Mouse (Mus musculus): Measurements from ENCODE around the gene Bptf. TPM values are rescaled to one million over a fixed set of nuclear protein-coding genes. Genes with fewer than 3 reads are reported as not detected.

Gene Bptf
- polyA plus RNA-seq, 1 experiment from 2014 or later: 44.8 TPM

GRCm38 (mm10) chr11:107029536-107029935 lies 102.4 kb downstream of the Bptf start:
- H3K9ac ChIP-seq (replicated peaks; ENCODE audit: low read depth, low read length): no peak overlapping the region
- peaks cover 10% of the 10 kb centered on the region; the same call in 1 of the 2 replicates for H3K36me3 ChIP-seq (ENCODE audit: control insufficient read depth, insufficient read depth, low read length)
- H3K27ac ChIP-seq (ENCODE audit: low read depth, low read length): no peak overlapping the region
- ATAC-seq (ENCODE audit: low read depth): no peak
- H3K4me3 ChIP-seq (ENCODE audit: low read depth, low read length): no peak overlapping the region
- H3K4me1 ChIP-seq (ENCODE audit: control insufficient read depth, insufficient read depth, low read length): peaks cover 4% of the 10 kb centered on the region; the same call in 1 of the 2 replicates
- 62% methylated on average over 19 of the region's 19 CpGs for WGBS
- no peak overlapping the region for H3K4me2 ChIP-seq (ENCODE audit: low read depth, low read length)
- H3K27me3 ChIP-seq (ENCODE audit: control insufficient read depth, insufficient read depth, low read length): no peaks in the 10 kb centered on the region
- no peaks in the 10 kb centered on the region for H3K9me3 ChIP-seq (ENCODE audit: control insufficient read depth, low read length)

GRCm38 (mm10) chr11:107028754-107029153 lies 103.2 kb downstream of the Bptf start:
- peaks cover 5% of the 10 kb centered on the region; the same call in 1 of the 2 replicates for H3K4me1 ChIP-seq (ENCODE audit: control insufficient read depth, insufficient read depth, low read length)
- H3K4me2 ChIP-seq (ENCODE audit: low read depth, low read length): peak overlapping the region; percentile 66
- no peak for ATAC-seq (ENCODE audit: low read depth)
- H3K27me3 ChIP-seq (ENCODE audit: control insufficient read depth, insufficient read depth, low read length): no peaks in the 10 kb centered on the region
- H3K4me3 ChIP-seq (ENCODE audit: low read depth, low read length): peak overlapping the region; percentile 59
- H3K9ac ChIP-seq (replicated peaks; ENCODE audit: low read depth, low read length): peak overlapping the region; percentile 61; the same call in 1 of the 2 replicates
- 0 out of 2 replicates have a peak, but pooled peaks cover 6% of the 10 kb centered on the region for H3K36me3 ChIP-seq (ENCODE audit: control insufficient read depth, insufficient read depth, low read length)
- H3K9me3 ChIP-seq (ENCODE audit: control insufficient read depth, low read length): no peaks in the 10 kb centered on the region
- peak overlapping the region; percentile 80; the same call in 1 of the 2 replicates for H3K27ac ChIP-seq (ENCODE audit: low read depth, low read length)
- 79% methylated on average over 6 of the region's 6 CpGs for WGBS

- peak overlapping the region; percentile 80 for H3K27ac ChIP-seq (ENCODE audit: low read depth, low read length)
- H3K9me3 ChIP-seq (ENCODE audit: control insufficient read depth, low read length): no peaks in the 10 kb centered on the region
- H3K9ac ChIP-seq (replicated peaks; ENCODE audit: low read depth, low read length): peak overlapping the region; percentile 61
- H3K4me1 ChIP-seq (ENCODE audit: control insufficient read depth, insufficient read depth, low read length): peaks cover 5% of the 10 kb centered on the region; the same call in 1 of the 2 replicates
- peak; percentile 55; the same call in 1 of the 2 replicates for ATAC-seq (ENCODE audit: low read depth)
- H3K4me3 ChIP-seq (ENCODE audit: low read depth, low read length): peak overlapping the region; percentile 59
- H3K36me3 ChIP-seq (ENCODE audit: control insufficient read depth, insufficient read depth, low read length): 0 out of 2 replicates have a peak, but pooled peaks cover 6% of the 10 kb centered on the region
- peak overlapping the region; percentile 66 for H3K4me2 ChIP-seq (ENCODE audit: low read depth, low read length)
- 5% methylated on average over 29 of the region's 29 CpGs for WGBS
- H3K27me3 ChIP-seq (ENCODE audit: control insufficient read depth, insufficient read depth, low read length): no peaks in the 10 kb centered on the region
Measured at GRCm38 (mm10) chr11:107028275-107028618, 103.7 kb downstream of the Bptf start.

- ATAC-seq (ENCODE audit: low read depth): peak; percentile 90
- 1% methylated on average over 103 of the region's 107 CpGs for WGBS
- Histone ChIP-seq H3K4me2 (ENCODE audit: low read depth, low read length) (peak overlapping the region; percentile 66), H3K9ac (replicated peaks; ENCODE audit: low read depth, low read length) (peak overlapping the region; percentile 61), H3K9me3 (ENCODE audit: control insufficient read depth, low read length) (no peaks in the 10 kb centered on the region), H3K36me3 (ENCODE audit: control insufficient read depth, insufficient read depth, low read length) (0 out of 2 replicates have a peak, but pooled peaks cover 3% of the 10 kb centered on the region), H3K27ac (ENCODE audit: low read depth, low read length) (peak overlapping the region; percentile 80), H3K27me3 (ENCODE audit: control insufficient read depth, insufficient read depth, low read length) (no peaks in the 10 kb centered on the region), H3K4me3 (ENCODE audit: low read depth, low read length) (peak overlapping the region; percentile 59), H3K4me1 (ENCODE audit: control insufficient read depth, insufficient read depth, low read length) (peaks cover 5% of the 10 kb centered on the region; the same call in 1 of the 2 replicates)
Measured at GRCm38 (mm10) chr11:107027431-107028274, 104.3 kb downstream of the Bptf start.

- Histone ChIP-seq H3K27me3 (ENCODE audit: control insufficient read depth, insufficient read depth, low read length) (no peaks in the 10 kb centered on the region), H3K9ac (replicated peaks; ENCODE audit: low read depth, low read length) (no peak overlapping the region), H3K4me2 (ENCODE audit: low read depth, low read length) (peak overlapping the region; percentile 66), H3K36me3 (ENCODE audit: control insufficient read depth, insufficient read depth, low read length) (no peaks in the 10 kb centered on the region), H3K27ac (ENCODE audit: low read depth, low read length) (no peak overlapping the region), H3K9me3 (ENCODE audit: control insufficient read depth, low read length) (no peaks in the 10 kb centered on the region), H3K4me3 (ENCODE audit: low read depth, low read length) (peak overlapping the region; percentile 31; the same call in 1 of the 2 replicates), H3K4me1 (ENCODE audit: control insufficient read depth, insufficient read depth, low read length) (peaks cover 5% of the 10 kb centered on the region; the same call in 1 of the 2 replicates)
- no peak for ATAC-seq (ENCODE audit: low read depth)
- 7% methylated on average over 12 of the region's 12 CpGs for WGBS
Measured at GRCm38 (mm10) chr11:107026554-107027430, 105.1 kb downstream of the Bptf start.

- Histone ChIP-seq H3K36me3 (ENCODE audit: control insufficient read depth, insufficient read depth, low read length) (no peaks in the 10 kb centered on the region), H3K9ac (replicated peaks; ENCODE audit: low read depth, low read length) (peak within 1 kb of the TSS; percentile 69), H3K27me3 (ENCODE audit: control insufficient read depth, insufficient read depth, low read length) (no peaks in the 10 kb centered on the region), H3K9me3 (ENCODE audit: control insufficient read depth, low read length) (no peaks in the 10 kb centered on the region), H3K27ac (ENCODE audit: low read depth, low read length) (peak within 1 kb of the TSS; percentile 45), H3K4me1 (ENCODE audit: control insufficient read depth, insufficient read depth, low read length) (peaks cover 5% of the 10 kb centered on the region; the same call in 1 of the 2 replicates), H3K4me2 (ENCODE audit: low read depth, low read length) (peak within 1 kb of the TSS; percentile 66), H3K4me3 (ENCODE audit: low read depth, low read length) (peak within 1 kb of the TSS; percentile 31)
- ATAC-seq (ENCODE audit: low read depth): peak; percentile 25; the same call in 1 of the 2 replicates
- WGBS: under 1% methylated on average over 45 of the region's 45 CpGs
Measured at GRCm38 (mm10) chr11:107025411-107026321, 106.3 kb downstream of the Bptf start, which contains the start of gene 1810010H24Rik. Gene 1810010H24Rik (plus strand): TSS chr11:107025681.

- no peaks in the 10 kb centered on the region for H3K36me3 ChIP-seq (ENCODE audit: control insufficient read depth, insufficient read depth, low read length)
- 55% methylated on average over 4 of the region's 4 CpGs for WGBS
- H3K27ac ChIP-seq (ENCODE audit: low read depth, low read length): no peak overlapping the region
- H3K27me3 ChIP-seq (ENCODE audit: control insufficient read depth, insufficient read depth, low read length): no peaks in the 10 kb centered on the region
- H3K9me3 ChIP-seq (ENCODE audit: control insufficient read depth, low read length): no peaks in the 10 kb centered on the region
- peaks cover 5% of the 10 kb centered on the region; the same call in 1 of the 2 replicates for H3K4me1 ChIP-seq (ENCODE audit: control insufficient read depth, insufficient read depth, low read length)
- ATAC-seq (ENCODE audit: low read depth): no peak
- H3K4me2 ChIP-seq (ENCODE audit: low read depth, low read length): peak overlapping the region; percentile 66
- no peak overlapping the region for H3K4me3 ChIP-seq (ENCODE audit: low read depth, low read length)
- no peak overlapping the region for H3K9ac ChIP-seq (replicated peaks; ENCODE audit: low read depth, low read length)
Measured at GRCm38 (mm10) chr11:107024406-107024805, 107.5 kb downstream of the Bptf start.

All from neural tube, embryonic 14.5 days (tissue).